Mouse (Mus musculus) gastrocnemius, postnatal 10 days (tissue): ENCODE results near the gene Nle1. TPM values are rescaled to one million over a fixed set of nuclear protein-coding genes. Genes with fewer than 3 reads are reported as not detected.
"Not testable (repeated sequence)": the region's sequence is repeated elsewhere in the genome, so short reads cannot be mapped to it uniquely, and the experiment has no call there.

Source experiments
- DNase-seq: peaks from one replicate; pipeline ENCODE4 v3.0.0; 2021; ENCODE audit warnings: mixed read lengths
- long read RNA-seq, 2 experiments: library from polyadenylated mRNA; stranded (forward); transcript quantifications; one replicate each; pipeline ENCODE4 v2.0.0; 2021
- total RNA-seq, 2 experiments: library from RNA; stranded (reverse); gene quantifications; 2 replicates each; pipeline ENCODE4 v1.2.3; 2021

Nle1 gene
- total RNA-seq, result 10 to 100 TPM; 11.1 to 18.7 TPM
- long read RNA-seq, experiment 1, transcript Nle1-201 (13 exons, 1,783 nt), result major isoform, 9 of 23 reads
- long read RNA-seq, experiment 1, partial matches to known transcripts, result 4 of 23 reads
- long read RNA-seq, experiment 1, other reads (novel, unspliced or antisense), result 10 of 23 reads
- long read RNA-seq, experiment 2, transcript Nle1-201 (13 exons, 1,783 nt), result major isoform, 8 of 19 reads
- long read RNA-seq, experiment 2, partial matches to known transcripts, result 3 of 19 reads
- long read RNA-seq, experiment 2, other reads (novel, unspliced or antisense), result 8 of 19 reads

GRCm38 (mm10) chr11:82907651-82908607, at the start of gene Nle1:
Gene Nle1 (minus strand): TSS chr11:82908411.
- peak; percentile 96 for DNase-seq

- DNase-seq, result no peak
Observed at GRCm38 (mm10) chr11:82956925-82957324, 48.7 kb upstream of the Nle1 start.

DNA sequence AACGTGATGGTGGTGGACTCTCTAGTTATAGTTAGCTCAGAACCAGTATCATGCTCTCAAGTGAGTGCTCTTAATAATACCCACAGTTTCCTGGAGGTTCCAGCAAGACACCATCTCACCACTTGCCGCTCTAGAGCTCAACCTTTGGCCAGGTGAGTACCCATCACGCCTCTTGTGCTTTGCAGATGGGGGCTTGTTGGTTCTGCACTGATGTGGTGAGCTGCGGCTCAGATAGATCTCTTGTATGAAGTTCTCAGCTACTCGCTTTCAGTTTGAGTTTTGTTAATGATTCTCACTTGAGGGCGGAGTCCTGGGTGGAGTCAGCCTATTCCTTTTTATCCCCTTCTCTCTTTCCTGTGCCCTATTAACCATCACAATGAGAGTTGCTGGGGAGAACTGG, 46.4 kb upstream of the Nle1 start:
- no peak for DNase-seq

DNA sequence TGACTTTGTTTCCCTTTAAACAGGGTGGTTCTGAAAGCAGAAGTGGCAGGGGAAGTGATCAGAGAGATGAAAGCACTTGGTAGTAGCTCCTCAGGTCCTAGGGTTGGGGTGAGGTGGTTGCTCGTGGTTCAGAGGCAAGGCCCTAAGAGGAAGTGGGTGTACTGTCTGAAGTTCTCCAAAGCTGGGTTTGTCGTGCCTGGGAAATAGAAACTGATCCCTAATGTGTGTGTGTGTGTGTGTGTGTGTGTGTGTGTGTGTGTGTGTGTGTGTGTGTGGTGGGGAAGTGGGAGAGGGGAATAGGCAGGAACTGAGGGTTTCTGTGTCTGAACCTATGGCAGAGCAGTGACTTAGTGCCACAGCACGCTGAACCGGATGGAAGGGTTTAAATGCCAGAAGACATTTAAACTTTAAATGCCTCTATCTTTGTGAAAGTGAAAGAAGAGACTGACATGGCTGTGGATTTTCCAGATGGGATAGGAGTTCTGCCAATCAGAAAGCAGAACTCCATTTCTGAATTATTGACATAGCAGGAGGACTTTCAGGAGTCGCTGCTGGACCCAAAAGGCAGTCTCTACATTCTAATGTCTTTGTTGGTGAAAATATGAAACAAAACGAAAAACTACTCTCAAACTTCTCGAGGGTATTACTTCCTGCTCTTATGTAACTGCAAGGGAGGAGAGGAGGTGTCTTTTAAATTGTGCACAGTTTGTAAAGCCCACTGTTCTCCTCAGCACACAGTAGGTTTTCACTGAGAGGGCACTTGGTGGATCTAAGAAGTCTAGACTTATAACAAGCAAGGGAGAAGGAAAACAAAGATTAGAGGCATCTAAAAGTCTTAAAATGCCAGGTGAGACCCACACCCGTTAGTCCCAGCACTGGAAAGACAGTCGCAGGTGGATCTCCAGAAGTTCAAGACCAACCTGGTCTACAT, 44.7 kb upstream of the Nle1 start:
- no peak for DNase-seq

DNA sequence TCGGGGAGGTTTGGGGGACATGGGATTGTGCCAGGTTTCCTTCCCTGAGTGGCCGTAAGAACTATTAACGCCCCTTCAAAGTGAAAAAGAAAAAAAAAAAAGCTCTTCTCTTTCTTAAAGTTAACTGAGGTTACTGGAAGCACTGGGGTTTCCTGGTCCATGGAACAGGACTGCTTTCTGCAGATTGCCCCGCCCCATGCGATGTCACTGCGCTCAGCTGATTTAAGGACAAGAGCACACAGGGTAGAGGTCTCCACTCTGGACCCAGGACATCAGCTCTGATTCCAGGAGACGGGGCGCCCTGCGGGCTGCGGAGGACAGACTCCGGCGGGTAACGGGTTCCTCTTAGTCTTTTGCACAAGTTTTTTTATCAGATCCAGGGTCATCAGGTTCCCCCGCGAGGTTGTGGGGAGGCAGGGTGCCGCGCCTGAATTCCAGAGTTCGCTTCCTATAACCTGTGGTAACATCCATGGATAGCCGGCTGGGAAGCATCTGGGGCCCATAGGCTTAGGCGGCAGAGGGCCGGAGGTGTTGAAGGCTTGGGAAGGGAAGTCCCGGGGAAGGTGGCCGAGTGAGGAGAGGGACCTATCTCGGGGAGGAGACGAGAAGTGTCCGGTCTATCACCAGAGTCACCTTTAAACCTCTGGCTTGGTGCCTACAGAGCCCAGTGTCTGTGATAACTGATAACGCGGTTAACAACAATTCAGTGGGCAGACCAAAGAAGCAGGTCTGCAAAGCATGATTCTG, 43.8 kb upstream of the Nle1 start:
- peak; percentile 57 for DNase-seq

GRCm38 (mm10) chr11:82950736-82951481, 42.7 kb upstream of the Nle1 start, which contains the start of gene Slfn5:
Gene Slfn5 (plus strand): TSS chr11:82951349.
- DNase-seq, result no peak

DNA sequence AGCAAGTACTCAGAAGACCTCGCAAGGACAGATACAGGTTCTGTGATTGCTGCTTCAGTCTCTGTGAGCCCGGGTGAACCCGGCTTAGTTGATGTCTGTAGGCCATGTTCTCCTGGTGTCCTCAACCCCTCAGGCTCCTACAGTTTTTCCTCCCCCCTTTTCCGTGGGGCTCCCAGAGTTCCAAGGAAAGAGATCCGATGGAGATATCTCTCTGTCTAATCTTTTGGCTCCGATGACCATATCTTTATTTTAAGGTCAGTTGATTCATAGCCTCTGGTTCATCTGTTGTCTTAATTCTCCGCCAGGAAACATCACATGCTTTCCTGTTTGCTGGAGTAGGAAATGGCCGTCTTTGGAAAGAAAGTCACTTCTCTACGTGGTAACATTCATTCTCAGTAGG, 40.8 kb upstream of the Nle1 start:
- DNase-seq, result no peak

GRCm38 (mm10) chr11:82947457-82947856, 39.2 kb upstream of the Nle1 start:
- DNase-seq, result no peak

DNA sequence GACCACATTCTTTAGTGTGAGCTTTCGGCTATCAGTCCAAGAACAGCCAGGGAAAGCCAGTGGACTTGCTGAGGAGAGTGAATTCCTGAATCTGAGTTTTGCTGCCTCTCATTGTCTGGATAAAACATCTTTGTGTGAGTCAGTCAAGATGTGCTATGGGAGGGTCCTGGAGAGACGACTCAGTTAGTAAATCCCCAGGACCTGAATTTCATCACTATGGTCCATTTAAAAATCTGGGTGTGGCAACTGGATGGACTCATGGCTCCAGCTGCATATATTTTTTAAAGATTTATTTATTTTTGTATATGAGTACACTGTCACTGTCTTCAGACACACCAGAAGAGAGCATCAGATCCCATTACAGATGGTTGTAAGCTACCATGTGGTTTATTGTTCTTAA, 37.4 kb upstream of the Nle1 start:
- DNase-seq, result no peak

DNA sequence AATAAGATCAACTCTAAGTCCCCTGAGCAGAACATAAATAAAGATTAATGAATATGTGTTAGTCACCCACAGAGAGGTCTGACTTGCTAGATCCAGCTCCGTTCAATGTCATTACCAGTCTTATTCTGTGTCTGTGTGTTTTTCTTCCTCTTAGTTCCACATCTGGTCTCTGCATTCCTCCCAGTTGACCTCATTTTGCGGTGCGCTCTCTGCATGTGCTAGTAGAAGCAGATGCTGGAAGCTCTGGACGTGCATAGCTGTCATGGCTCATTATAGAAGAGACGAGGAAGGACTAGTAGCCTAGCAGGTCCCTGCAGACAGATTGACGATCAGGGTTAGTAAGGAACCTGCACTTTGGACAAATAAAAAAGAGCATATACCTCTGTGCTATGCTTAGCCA, 35.1 kb upstream of the Nle1 start:
- no peak for DNase-seq

DNA sequence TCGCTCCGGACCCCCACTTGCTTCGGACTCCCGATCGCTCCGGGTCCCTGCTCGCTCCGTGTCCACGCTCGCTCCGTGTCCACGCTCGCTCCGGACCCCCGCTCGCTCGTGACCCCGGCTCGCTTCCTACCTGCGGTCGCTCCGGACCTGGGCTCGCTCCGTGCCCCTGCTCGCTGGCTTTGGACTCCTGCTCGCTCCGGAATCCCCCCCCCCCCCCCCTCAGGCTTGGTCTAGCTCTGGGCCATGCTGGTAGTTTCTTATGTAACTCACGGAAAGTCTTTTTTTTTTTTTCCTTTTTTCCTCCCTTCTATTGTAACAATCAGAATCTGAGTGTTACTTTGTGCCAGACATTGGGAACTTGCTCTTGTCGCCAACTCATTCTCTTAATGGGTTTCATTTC, 25.0 kb upstream of the Nle1 start:
- no peak for DNase-seq

- DNase-seq, result not testable (repeated sequence)
Observed at GRCm38 (mm10) chr11:82931671-82932450, 23.6 kb upstream of the Nle1 start.

DNA sequence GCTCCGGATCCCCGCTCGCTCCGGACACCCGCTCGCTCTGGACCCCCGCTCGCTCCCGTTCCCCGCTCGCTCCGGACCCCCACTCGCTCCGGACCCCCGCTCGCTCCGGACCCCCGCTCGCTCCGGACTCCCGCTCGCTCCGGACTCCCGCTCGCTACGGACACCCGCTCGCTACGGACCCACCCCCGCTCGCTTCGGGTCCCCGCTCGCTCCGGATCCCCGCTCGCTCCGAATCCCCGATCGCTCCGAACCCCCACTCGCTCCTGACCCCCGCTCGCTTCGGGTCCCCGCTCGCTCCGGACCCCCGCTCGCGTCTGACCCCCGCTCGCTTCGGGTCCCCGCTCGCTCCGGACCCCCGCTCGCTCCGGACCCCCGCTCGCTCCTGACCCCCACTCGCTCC, 22.9 kb upstream of the Nle1 start:
- not testable (repeated sequence) for DNase-seq

DNA sequence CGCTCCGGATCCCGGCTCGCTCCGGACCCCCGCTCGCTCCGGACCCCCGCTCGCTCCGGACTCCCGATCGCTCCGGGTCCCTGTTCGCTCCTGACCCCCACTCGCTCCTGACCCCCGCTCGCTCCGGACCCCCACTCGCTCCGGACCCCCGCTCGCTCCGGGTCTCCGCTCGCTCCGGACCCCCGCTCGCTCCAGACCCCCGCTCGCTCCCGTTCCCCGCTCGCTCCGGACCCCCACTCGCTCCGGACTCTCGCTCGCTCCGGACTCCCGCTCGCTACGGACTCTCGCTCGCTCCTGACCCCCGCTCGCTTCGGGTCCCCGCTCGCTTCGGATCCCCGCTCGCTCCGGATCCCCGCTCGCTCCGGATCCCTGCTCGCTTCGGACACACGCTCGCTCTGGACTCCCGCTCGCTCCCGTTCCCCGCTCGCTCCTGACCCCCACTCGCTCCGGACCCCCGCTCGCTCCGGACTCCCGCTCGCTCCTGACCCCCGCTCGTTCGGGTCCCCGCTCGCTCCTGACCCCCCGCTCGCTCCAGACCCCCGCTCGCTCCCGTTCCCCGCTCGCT, 22.3 kb upstream of the Nle1 start:
- peak; percentile 41 for DNase-seq

DNA sequence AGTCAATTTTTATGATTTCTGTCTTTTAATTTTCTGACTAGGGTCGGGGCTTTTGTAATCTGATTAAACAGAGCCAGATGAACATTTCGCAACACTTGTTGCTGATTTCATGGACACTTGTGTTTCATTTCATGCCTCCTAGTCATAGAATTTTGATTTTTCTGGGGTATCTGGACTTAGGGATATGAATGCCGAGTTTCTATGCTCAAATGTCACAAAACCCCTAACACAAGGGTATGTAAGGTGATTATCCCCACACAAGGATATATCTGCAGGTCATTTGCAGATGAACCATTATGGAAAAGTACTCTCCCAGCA, 21.4 kb upstream of the Nle1 start:
- DNase-seq, result no peak

DNA sequence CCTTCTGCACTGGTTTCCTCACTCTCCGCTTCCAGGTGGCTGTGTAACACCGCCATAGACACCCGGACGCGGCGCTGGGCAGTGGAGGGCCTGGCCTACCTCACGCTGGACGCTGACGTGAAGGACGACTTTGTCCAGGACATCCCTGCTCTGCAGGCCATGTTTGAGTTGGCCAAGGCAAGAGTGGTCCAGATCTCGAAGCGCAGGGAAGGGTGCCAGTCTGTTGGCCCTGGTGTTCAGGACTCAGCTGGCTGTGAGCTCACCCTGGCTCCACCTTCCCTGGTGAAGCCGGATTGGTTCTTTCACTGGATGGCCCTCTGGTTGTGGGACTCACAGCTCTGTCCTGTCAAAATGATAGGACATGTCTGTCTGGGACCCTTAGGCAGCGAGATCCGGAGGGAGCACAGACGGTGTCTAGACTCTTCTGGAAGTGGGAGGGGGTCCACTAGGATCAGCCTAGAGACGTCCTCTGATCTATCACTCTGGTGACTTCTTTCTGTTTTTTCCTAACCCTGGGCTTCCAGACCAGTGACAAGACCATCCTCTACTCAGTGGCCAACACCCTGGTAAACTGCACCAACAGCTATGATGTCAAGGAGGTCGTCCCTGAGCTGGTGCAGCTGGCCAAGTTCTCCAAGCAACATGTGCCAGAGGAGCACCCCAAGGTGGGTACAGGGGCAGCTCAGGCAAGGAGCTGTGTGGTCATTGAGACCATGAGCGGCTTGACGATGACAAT, 20.9 kb upstream of the Nle1 start:
- no peak for DNase-seq

GRCm38 (mm10) chr11:82923910-82924309, 15.7 kb upstream of the Nle1 start:
- DNase-seq, result not testable (repeated sequence)

GRCm38 (mm10) chr11:82921691-82922090, 13.5 kb upstream of the Nle1 start:
- DNase-seq, result no peak

- DNase-seq, result no peak
Observed at GRCm38 (mm10) chr11:82920768-82921167, 12.6 kb upstream of the Nle1 start.
